Mouse (Mus musculus) testis, adult 2 months (tissue): Measurements from ENCODE around the gene Ftcd. TPM values are rescaled to one million over a fixed set of nuclear protein-coding genes. Genes with fewer than 3 reads are reported as not detected.

ENCODE experiments used
- H3K27ac ChIP-seq: fragments of 200-500 bp; 2 replicates; pipeline ENCODE4 v1.5.1; 2012; ENCODE audit warnings: low read depth, low read length; ENCODE audit not compliant: control insufficient read depth, insufficient read depth
- H3K27me3 ChIP-seq: fragments of 200-500 bp; 2 replicates; pipeline ENCODE4 v1.6.1; 2012; ENCODE audit warnings: mild to moderate bottlenecking, low read length, moderate library complexity; ENCODE audit not compliant: control insufficient read depth, insufficient read depth
- H3K36me3 ChIP-seq: fragments of 200-500 bp; 2 replicates; pipeline ENCODE4 v1.6.1; 2012; ENCODE audit warnings: mild to moderate bottlenecking, low read length; ENCODE audit not compliant: control insufficient read depth, insufficient read depth
- H3K4me1 ChIP-seq: fragments of 200-500 bp; 2 replicates; pipeline ENCODE4 v1.6.1; 2012; ENCODE audit warnings: low read length; ENCODE audit not compliant: control insufficient read depth, insufficient read depth
- H3K4me3 ChIP-seq: fragments of 200-500 bp; 2 replicates; pipeline ENCODE4 v1.5.1; 2012; ENCODE audit warnings: low read depth, mild to moderate bottlenecking, low read length, moderate library complexity, mixed read lengths; ENCODE audit not compliant: control insufficient read depth
- CTCF ChIP-seq: fragments of 200-500 bp; IDR thresholded peaks from 2 replicates; pipeline ENCODE4 v1.5.1; 2012; ENCODE audit warnings: low read depth, mild to moderate bottlenecking, inconsistent platforms, low read length, moderate library complexity; ENCODE audit not compliant: control insufficient read depth, insufficient read depth, insufficient replicate concordance
- POLR2A ChIP-seq: fragments of 200-500 bp; IDR thresholded peaks from 2 replicates; pipeline ENCODE4 v1.6.1; 2012; ENCODE audit warnings: low read depth, mild to moderate bottlenecking, inconsistent platforms, low read length, moderate library complexity; ENCODE audit not compliant: control insufficient read depth
- polyA plus RNA-seq: library from polyadenylated mRNA; depleted of rRNA; stranded (reverse); fragments of >200 nt; gene quantifications from 2 replicates; pipeline ENCODE4 v1.2.3, GENCODE M21; 2012

Gene Ftcd
- polyA plus RNA-seq, 1 experiment = 0.40 TPM

DNA sequence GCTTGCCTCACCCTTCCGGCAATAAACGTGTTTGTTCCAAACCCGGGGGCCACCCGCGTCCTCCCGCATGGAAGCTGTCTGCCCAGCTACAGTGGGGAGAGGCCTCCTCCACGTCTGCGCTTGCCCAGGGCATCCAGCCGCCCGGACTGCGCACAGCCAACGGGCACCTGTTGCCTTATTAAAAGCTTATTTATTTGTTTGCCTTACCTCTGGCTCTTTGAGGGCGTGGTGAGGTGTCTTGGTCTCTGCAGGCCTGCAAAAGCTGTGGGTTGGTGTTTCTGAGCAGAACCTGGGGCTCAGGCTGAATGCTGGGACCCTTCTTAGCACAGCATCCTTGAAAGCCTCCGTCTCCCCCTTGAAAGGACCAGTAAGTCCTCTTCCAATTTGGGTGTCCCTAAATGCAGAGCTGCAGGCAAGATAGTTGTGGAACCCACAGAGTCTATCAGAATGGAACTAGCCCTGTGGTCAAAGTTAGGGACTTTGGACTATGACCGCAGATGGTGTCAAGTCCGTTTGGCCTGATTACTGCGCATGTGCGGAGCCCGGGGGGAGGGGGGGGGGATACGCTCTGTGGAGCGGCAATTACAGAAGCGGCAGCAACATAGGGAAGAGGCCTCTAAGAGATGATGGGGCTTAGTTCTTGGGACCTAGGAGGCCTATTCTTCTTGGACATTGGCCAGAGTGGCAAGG is 5.3 kb upstream of the Ftcd start:
- TF ChIP-seq CTCF (no peak), POLR2A (no peak)
- Histone ChIP-seq H3K4me3 (peak overlapping the region; percentile 78), H3K4me1 (peaks cover 13% of the 10 kb centered on the region), H3K36me3 (no peaks in the 10 kb centered on the region), H3K27me3 (no peaks in the 10 kb centered on the region), H3K27ac (no peak overlapping the region)

DNA sequence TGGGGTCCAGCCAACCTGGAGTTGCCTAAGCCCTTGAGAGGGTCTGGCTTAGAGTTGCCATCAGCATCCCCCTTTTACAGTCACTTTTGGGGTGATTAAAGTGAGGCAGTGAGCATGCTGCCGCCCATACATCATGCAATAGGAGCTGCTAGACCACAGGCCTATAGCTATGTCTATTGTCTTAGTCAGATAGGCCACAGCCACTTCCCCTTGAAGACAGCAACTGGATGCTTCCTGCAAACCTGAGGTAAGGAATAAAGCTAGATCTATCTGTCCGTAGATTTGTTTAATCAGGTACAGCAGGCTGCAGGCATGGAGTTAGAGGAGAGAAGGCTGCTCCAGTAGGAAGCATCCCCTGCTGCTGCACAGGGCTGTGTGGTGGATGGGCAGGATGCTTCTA is 4.4 kb upstream of the Ftcd start:
- no peak overlapping the region for H3K4me3 ChIP-seq
- no peak for TF ChIP-seq CTCF
- no peak for TF ChIP-seq POLR2A
- H3K36me3 ChIP-seq = no peaks in the 10 kb centered on the region
- no peak overlapping the region for H3K27ac ChIP-seq
- H3K27me3 ChIP-seq = no peaks in the 10 kb centered on the region
- peaks cover 13% of the 10 kb centered on the region for H3K4me1 ChIP-seq

DNA sequence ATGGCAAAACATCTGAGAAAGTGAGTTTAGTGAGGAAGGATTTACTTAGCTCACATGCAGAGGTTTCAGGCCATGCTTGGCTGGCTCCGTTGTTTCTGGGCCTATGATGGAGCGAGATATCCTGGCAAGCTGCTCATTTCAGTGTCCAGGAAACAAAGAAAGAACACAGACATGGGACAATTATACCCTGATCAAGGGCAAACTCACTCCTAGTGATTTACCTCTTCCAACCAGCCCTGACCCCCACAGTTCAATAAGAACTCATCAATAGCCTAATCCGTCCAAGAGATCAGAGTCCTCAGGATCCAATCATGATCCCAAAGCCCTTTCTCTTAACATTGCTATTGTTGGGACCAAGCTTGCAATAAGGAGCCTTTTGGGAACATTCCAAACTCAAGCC is 3.3 kb upstream of the Ftcd start:
- Histone ChIP-seq H3K27me3 (no peaks in the 10 kb centered on the region), H3K4me1 (peaks cover 13% of the 10 kb centered on the region), H3K27ac (no peak overlapping the region), H3K4me3 (no peak overlapping the region), H3K36me3 (no peaks in the 10 kb centered on the region)
- no peak for TF ChIP-seq CTCF
- no peak for TF ChIP-seq POLR2A

DNA sequence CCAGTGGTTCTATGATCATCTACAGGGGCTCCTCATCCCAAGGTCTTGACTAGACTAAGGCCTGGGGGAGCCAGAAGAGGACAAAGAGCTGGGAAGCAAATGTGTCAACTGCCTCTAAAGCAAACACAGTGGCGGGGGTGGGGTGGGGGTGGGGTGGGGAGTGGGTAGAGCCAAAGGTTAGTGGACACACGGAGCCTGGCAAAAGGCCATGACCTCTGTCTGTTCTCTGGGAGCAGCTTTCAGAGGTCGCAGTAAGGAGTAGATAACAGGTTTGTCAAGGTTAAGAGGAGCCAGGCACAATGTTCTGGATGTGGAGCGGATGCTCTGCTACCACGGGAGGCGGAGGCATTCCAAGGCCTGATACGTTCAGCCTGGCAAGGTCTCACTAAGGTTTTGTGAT is 1.5 kb downstream of the Ftcd start:
- Histone ChIP-seq H3K4me1 (no peaks in the 10 kb centered on the region), H3K27me3 (no peaks in the 10 kb centered on the region), H3K36me3 (no peaks in the 10 kb centered on the region), H3K27ac (no peak overlapping the region), H3K4me3 (no peak overlapping the region)
- TF ChIP-seq POLR2A = no peak
- no peak for TF ChIP-seq CTCF

DNA sequence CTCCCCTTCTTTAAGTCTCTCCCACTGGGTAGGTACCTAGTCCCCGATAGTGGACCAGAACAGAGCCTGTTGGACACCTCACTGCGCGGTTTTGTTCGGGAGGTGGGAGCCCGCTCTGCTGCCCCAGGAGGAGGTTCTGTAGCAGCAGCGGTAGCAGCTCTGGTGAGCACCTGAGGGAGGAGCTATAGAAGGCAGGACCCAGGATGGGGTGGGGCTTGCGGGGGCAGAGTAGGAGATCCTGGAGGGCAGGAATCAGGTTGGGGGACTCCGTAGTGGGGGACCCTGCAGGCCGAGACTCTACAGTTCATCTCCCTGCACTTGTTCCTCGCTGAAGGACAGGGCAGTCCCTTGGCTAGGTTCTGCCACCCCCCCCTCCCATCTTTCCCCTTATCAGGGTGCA is 8.7 kb downstream of the Ftcd start:
- no peaks in the 10 kb centered on the region for H3K27me3 ChIP-seq
- TF ChIP-seq POLR2A = no peak
- TF ChIP-seq CTCF = no peak
- peaks cover 5% of the 10 kb centered on the region; the same call in 1 of the 2 replicates for H3K4me1 ChIP-seq
- H3K36me3 ChIP-seq = no peaks in the 10 kb centered on the region
- H3K4me3 ChIP-seq = no peak overlapping the region
- no peak overlapping the region for H3K27ac ChIP-seq

DNA sequence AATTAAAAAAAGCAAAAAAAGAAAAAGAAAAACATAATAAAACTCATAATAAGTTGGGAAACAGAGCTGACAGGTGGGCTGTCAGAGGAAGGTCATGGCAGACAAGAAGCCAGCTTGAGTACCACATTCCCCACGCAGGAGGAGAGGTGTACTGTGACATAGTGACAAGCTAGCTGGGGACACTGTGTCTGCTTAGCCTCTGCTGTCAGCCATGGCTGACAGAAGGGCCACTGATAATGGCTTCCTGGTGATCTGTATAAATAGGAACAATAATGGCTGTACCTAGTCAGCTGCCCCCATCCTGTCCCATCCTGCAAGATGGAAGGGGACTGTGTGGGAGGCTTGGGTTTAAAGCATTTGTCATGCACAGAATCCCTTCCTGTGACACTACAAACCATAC is 10.7 kb downstream of the Ftcd start:
- Histone ChIP-seq H3K27me3 (no peaks in the 10 kb centered on the region), H3K27ac (no peak overlapping the region), H3K4me1 (peaks cover 5% of the 10 kb centered on the region; the same call in 1 of the 2 replicates), H3K4me3 (no peak overlapping the region), H3K36me3 (no peaks in the 10 kb centered on the region)
- TF ChIP-seq POLR2A = no peak
- no peak for TF ChIP-seq CTCF

DNA sequence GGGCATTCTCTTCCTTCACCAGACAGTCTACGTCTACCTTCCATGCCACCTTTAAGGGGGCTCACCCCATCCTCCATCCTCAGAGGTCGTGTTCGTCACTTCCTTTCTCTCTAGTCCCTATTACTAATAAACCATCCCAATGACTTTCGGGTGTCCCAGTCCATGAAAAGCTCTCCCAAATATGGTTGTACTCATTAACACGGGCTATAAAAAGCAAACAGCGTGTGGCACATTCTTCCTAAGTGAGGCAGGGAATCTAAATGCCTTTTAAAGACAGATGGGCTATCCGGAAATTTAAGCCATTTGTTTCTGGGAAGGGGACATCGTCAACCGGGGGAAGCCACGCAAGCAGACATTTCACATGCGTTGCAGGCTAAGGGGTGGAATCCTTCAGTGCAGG is 14.7 kb downstream of the Ftcd start:
- no peaks in the 10 kb centered on the region for H3K4me1 ChIP-seq
- no peak overlapping the region for H3K4me3 ChIP-seq

DNA sequence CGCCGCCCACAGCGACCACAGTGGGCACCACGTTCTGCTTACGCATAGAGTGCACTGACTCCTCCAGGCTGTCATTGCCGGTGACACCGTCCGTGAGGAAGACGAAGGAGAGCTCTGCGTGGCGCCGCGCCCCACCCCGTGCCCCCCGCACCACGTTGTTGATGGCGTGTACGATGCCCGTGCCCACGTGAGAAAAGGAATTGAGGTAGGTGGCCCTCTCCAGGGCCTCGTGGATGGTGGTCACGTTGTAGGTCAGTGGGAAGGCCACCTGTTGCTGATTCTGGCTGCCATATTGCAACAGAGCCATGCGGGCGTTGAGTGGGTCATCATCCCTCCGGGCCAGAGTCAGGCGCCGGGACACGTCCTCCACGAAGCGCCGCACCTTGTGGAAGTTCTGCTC is 20.9 kb downstream of the Ftcd start:
- H3K27me3 ChIP-seq = no peaks in the 10 kb centered on the region
- peaks cover 4% of the 10 kb centered on the region; the same call in 1 of the 2 replicates for H3K4me1 ChIP-seq
- peak overlapping the region; percentile 8; the same call in 1 of the 2 replicates for H3K4me3 ChIP-seq
- H3K27ac ChIP-seq = no peak overlapping the region
- TF ChIP-seq CTCF (no peak), POLR2A (no peak)
- no peaks in the 10 kb centered on the region for H3K36me3 ChIP-seq

More for the DNA sequence above, 14.7 kb downstream of the Ftcd start:
- Histone ChIP-seq H3K36me3 (no peaks in the 10 kb centered on the region), H3K27ac (no peak overlapping the region), H3K27me3 (no peaks in the 10 kb centered on the region)
- no peak for TF ChIP-seq CTCF

DNA sequence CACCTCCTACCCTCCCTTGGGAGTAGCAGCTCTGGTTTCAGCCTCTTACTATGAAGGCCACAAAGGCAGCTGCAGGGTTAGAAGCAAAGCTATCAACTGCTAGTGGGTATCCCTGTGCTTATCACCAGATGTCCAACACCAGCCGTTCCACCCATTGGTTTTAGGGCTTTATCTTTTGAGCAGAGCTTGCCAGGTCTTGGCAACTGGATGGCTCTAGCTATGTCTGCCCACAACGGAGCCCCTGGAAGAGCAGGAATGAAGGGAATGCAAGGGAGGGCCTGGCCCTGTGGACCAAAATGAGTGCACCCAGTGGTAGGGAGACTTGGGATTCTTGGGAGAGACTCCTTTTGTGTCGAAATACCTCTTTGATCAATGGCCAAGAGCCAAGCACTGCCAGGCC is 27.2 kb downstream of the Ftcd start:
- Histone ChIP-seq H3K4me1 (no peaks in the 10 kb centered on the region), H3K27ac (no peak overlapping the region), H3K36me3 (no peaks in the 10 kb centered on the region), H3K27me3 (no peaks in the 10 kb centered on the region), H3K4me3 (no peak overlapping the region)
- TF ChIP-seq POLR2A (no peak), CTCF (no peak)
